Mouse (Mus musculus): ENCODE results near the gene Mark4.
A peak's percentile ranks its signal among the peaks of the same experiment; 100 is the strongest.

The Mark4 gene

GRCm38 (mm10) chr7:19402535-19403112, 56.0 kb downstream of the Mark4 start:
- DNase-seq (ENCODE audit: extremely low spot score, low read depth, low spot score), result no peak

GRCm38 (mm10) chr7:19400946-19401345, 57.7 kb downstream of the Mark4 start:
- DNase-seq (ENCODE audit: extremely low spot score, low read depth, low spot score), result no peak

- no peak for DNase-seq (ENCODE audit: extremely low spot score, low read depth, low spot score)
Measured at GRCm38 (mm10) chr7:19399496-19400280, 58.9 kb downstream of the Mark4 start.

- no peak for DNase-seq (ENCODE audit: extremely low spot score, low read depth, low spot score)
Measured at GRCm38 (mm10) chr7:19394484-19394883, 64.1 kb downstream of the Mark4 start.

- no peak for DNase-seq (ENCODE audit: extremely low spot score, low read depth, low spot score)
Measured at GRCm38 (mm10) chr7:19388699-19389413, 69.8 kb downstream of the Mark4 start.

- DNase-seq (ENCODE audit: extremely low spot score, low read depth, low spot score), result no peak
Measured at GRCm38 (mm10) chr7:19383708-19384107, 74.9 kb downstream of the Mark4 start.

GRCm38 (mm10) chr7:19382166-19382541, 76.5 kb downstream of the Mark4 start:
- no peak for DNase-seq (ENCODE audit: extremely low spot score, low read depth, low spot score)

GRCm38 (mm10) chr7:19381377-19382165, 77.0 kb downstream of the Mark4 start, which contains the start of gene Ercc2:
Ercc2 (plus strand) TSS chr7:19382010.
- DNase-seq (ENCODE audit: extremely low spot score, low read depth, low spot score), result peak; percentile 97

GRCm38 (mm10) chr7:19378049-19378448, 80.6 kb downstream of the Mark4 start:
- no peak for DNase-seq (ENCODE audit: extremely low spot score, low read depth, low spot score)

GRCm38 (mm10) chr7:19376019-19376418, 82.6 kb downstream of the Mark4 start:
- no peak for DNase-seq (ENCODE audit: extremely low spot score, low read depth, low spot score)

GRCm38 (mm10) chr7:19375368-19375767, 83.3 kb downstream of the Mark4 start:
- DNase-seq (ENCODE audit: extremely low spot score, low read depth, low spot score), result no peak
